Mouse (Mus musculus) central nervous system, embryonic 11.5 days (tissue): ENCODE measurements around the gene Ercc1. TPM values are rescaled to one million over a fixed set of nuclear protein-coding genes. Genes with fewer than 3 reads are reported as not detected.

Experiments used
- polyA plus RNA-seq: library from polyadenylated mRNA; depleted of rRNA; stranded (reverse); fragments of >200 nt; gene quantifications from 2 replicates; pipeline ENCODE4 v1.2.3, GENCODE M21; 2012; rRNA removed

The Ercc1 gene
- 63.7 and 67.6 TPM in 2 replicates for polyA plus RNA-seq

DNA sequence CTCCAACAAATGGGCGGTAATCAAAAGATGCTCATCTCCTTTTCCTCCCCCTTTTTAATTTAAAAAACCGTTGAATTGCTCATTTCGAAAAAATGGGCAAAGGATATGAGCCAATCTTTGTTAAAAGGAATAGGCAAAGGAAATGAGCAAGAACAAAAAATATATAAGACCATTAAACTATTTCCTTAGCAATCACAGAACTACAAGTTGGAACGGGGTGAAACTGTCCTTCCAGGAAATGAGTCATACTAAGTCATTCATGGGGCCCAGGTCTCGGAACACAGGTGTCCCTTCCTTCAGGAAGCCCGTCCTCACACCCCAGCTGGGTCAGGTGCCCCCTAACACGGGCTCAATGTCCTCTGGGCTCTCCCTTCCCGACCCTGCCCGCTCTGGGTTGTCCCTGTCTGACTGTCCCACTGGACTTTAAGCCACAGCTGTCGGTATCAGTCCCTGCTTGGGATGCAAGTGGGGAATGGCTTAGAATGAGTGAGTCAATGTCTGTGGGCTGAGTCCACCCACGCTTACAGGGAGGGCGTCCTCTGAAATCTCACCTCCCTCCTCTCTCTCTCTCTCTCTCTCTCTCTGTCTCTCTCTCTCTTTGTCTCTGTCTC lies at the start of gene Ercc1:
Ercc1 (plus strand) TSS at position 542 of the 611 bp plus-strand sequence.

GRCm38 (mm10) chr7:19309884-19310641 lies 34.5 kb upstream of the Ercc1 start, which contains the start of gene Fosb:
Gene Fosb, minus strand, starts transcription at chr7:19310051.

DNA sequence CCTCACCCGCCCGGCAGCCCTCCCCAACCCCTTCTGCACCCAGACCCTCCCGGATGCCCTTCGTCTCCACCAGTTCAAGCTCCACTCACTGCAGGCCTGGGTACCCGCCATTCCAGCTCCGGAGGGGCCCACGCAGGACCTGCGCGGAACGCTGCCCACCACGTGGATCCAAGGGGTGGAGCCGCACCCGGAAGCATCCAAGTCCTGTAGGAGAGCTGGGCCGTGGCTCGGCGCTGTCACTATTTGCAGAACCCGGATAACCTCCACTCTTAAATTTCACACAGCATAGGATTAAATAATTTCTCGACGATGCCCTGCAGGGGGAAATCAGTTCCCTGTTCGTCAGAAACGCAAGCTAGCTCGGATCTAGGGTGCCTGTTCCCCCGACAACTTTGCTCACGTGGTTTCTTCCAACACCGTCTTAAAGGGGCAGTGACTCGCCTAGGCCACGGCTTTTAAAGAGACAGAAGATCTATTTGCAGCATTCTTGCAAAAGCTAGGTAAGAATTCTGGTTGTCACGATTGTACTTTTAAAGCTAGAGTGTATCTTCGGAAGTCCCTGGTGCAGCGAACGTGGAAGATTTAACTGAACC lies 14.8 kb downstream of the Ercc1 start, which contains the start of the genes Cd3eap and Ppp1r13l:
Cd3eap (minus strand) TSS at position 185 of the 593 bp plus-strand sequence.
Ppp1r13l (plus strand) TSS at position 451 of the 593 bp plus-strand sequence.

DNA sequence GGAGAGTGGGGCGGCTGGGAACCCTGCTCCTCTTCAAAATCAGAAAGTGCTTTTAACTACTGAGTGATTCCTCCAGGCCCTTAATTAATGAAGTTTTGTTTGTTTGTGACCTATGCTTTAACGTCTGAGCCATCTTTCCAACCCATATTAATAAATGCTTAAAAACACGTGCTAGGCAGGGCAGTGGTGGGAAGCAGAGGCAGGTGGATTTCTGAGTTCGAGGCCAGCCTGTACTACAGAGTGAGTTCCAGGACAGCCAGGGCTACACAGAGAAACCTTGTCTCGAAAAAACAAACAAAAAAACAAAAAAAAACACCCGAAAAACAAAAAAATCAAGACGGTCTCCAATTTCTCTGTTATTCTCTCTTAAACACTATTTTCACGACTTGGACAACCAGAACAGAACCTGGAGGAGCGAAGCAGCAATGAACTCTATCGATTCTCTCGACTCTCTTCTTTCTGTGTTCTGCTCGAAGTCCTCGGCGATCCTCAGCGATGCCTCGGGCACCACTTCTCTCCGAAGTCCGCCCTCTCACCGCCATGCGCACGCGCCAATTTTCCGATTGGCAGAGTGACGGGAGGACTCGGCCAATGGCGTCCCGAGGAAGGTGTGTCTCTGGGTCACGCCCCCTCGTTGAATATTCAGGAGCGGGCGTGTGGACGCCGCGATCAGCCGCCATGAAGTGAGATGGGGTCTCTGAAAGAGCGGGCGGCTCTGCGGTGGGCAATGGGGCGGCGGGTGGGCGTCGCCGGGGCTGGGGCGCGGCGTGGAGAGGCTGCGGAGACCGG lies 37.0 kb downstream of the Ercc1 start, which contains the start of gene Ercc2:
Ercc2 (plus strand) TSS at position 634 of the 789 bp plus-strand sequence.

GRCm38 (mm10) chr7:19403731-19404296 lies 59.2 kb downstream of the Ercc1 start, which contains the start of gene Klc3:
Gene Klc3, minus strand, starts transcription at chr7:19404104.

GRCm38 (mm10) chr7:19404476-19404875 lies 59.9 kb downstream of the Ercc1 start, which contains the start of gene Ckm:
Gene Ckm, plus strand, starts transcription at chr7:19404776.

Other genes with a start within 250 kb of the Ercc1 start
- gene Gm4969, start 226.4 kb upstream of the Ercc1 start, polyA plus RNA-seq = 0.97 and 3.3 TPM in 2 replicates
- 10.6 and 11.1 TPM in 2 replicates for gene Fbxo46, start 224.9 kb upstream of the Ercc1 start, polyA plus RNA-seq
- gene Qpctl, start 195.5 kb upstream of the Ercc1 start, polyA plus RNA-seq = 9.8 and 13.3 TPM in 2 replicates
- gene Snrpd2, start 195.1 kb upstream of the Ercc1 start, polyA plus RNA-seq = 200 and 212 TPM in 2 replicates
- 2.4 and 3.1 TPM in 2 replicates for gene Gipr, start 178.7 kb upstream of the Ercc1 start, polyA plus RNA-seq
- 26.1 and 34.5 TPM in 2 replicates for gene Eml2, start 168.4 kb upstream of the Ercc1 start, polyA plus RNA-seq
- gene Gpr4, start 132.2 kb upstream of the Ercc1 start, polyA plus RNA-seq = 1.6 and 4.5 TPM in 2 replicates
- gene Opa3, start 116.4 kb upstream of the Ercc1 start, polyA plus RNA-seq = 24.3 and 29.1 TPM in 2 replicates
- gene Vasp, start 73.0 kb upstream of the Ercc1 start, polyA plus RNA-seq = 67.2 and 70.5 TPM in 2 replicates
- 0.10 and 0.32 TPM in 2 replicates for gene Ppm1n, start 64.7 kb upstream of the Ercc1 start, polyA plus RNA-seq
- 46.8 and 47.1 TPM in 2 replicates for gene Rtn2, start 62.2 kb upstream of the Ercc1 start, polyA plus RNA-seq
- 0.06 and 0.07 TPM in 2 replicates for gene Fosb, start 34.7 kb upstream of the Ercc1 start, polyA plus RNA-seq
- 13.1 and 16.6 TPM in 2 replicates for gene Cd3eap, start 14.7 kb downstream of the Ercc1 start, polyA plus RNA-seq
- 11.1 and 11.8 TPM in 2 replicates for gene Ppp1r13l, start 15.0 kb downstream of the Ercc1 start, polyA plus RNA-seq
- gene Ercc2, start 37.2 kb downstream of the Ercc1 start, polyA plus RNA-seq = 53.3 and 59.0 TPM in 2 replicates
- 1.8 and 2.0 TPM in 2 replicates for gene Klc3, start 59.3 kb downstream of the Ercc1 start, polyA plus RNA-seq
- 0.40 and 0.76 TPM in 2 replicates for gene Ckm, start 60.0 kb downstream of the Ercc1 start, polyA plus RNA-seq
- 33.8 and 41.7 TPM in 2 replicates for gene Mark4, start 114.0 kb downstream of the Ercc1 start, polyA plus RNA-seq
- gene Exoc3l2, start 118.6 kb downstream of the Ercc1 start, polyA plus RNA-seq = 2.1 and 2.9 TPM in 2 replicates
- gene Bloc1s3, start 163.6 kb downstream of the Ercc1 start, polyA plus RNA-seq = 6.3 and 9.5 TPM in 2 replicates
- gene Trappc6a, start 163.6 kb downstream of the Ercc1 start, polyA plus RNA-seq = 36.1 and 56.2 TPM in 2 replicates
- gene Nkpd1, start 173.1 kb downstream of the Ercc1 start, polyA plus RNA-seq = 0.10 and 0.15 TPM in 2 replicates
- gene Ppp1r37, start 218.3 kb downstream of the Ercc1 start, polyA plus RNA-seq = 59.4 and 66.9 TPM in 2 replicates
- 1.0 and 1.3 TPM in 2 replicates for gene Zfp296, start 232.5 kb downstream of the Ercc1 start, polyA plus RNA-seq
- 40.7 and 66.6 TPM in 2 replicates for gene Gemin7, start 232.8 kb downstream of the Ercc1 start, polyA plus RNA-seq